Mouse (Mus musculus): Measurements from ENCODE around the gene Heatr1. TPM values are rescaled to one million over a fixed set of nuclear protein-coding genes. Genes with fewer than 3 reads are reported as not detected.

Gene Heatr1
- polyA plus RNA-seq (2012; rRNA removed), result 66.3 and 93.2 TPM in 2 replicates

DNA sequence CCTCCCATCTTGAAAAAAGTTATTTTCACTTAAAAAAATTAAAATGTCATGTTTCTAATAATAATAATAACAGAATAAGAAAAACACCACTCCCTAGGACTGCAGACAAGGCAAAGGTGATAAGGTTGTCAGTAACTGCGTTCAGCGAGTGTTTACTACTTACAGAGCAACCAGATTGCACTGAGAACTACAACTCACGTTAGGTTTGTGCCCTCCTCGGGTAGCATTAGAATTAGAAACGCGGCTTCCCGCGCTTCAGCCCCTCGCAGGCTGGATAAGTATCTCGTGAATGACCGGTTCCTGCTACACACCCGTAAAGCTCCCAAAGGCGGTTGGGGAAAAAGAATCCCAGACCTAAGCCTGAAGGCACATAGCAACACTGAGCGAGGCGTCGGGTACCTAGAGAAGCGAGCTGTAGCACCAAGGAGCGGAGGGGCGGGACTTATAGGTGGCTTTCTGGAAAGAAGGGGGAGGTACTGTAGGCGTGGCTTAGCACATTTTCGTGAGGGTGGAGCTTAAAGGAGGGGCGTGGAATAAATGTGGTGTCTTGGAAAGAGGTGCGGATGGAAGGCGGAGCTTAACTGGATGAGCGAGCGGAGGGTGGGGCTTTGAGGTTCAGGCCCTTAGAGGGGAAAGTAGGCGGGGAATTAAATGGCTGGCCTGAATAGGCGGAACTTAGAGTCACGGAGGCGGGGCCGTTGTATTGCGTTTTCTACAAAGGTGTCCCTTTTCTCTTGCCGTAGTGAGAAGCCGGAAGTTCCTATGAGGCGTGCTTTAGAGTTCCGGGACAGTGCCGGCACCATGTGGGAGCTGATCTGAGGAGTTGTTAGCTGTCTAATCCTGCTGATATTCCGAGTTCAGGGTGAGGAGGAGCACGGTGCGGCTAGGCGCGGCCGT is at the start of gene Heatr1:
Heatr1 (plus strand) TSS at position 419 of the 897 bp plus-strand sequence.
- no peak within 1 kb of the TSS for H3K27ac ChIP-seq (ENCODE audit: control insufficient read depth, insufficient read depth, low read length)
- no peaks in the 10 kb centered on the region for H3K27me3 ChIP-seq (ENCODE audit: control insufficient read depth, insufficient read depth, low read length)
- H3K4me1 ChIP-seq (replicated peaks; ENCODE audit: control insufficient read depth, insufficient read depth, low read length), result peaks cover 6% of the 10 kb centered on the region
- peaks cover 4% of the 10 kb centered on the region; the same call in 1 of the 2 replicates for H3K36me3 ChIP-seq (ENCODE audit: control insufficient read depth, insufficient read depth, low read length)
- H3K4me3 ChIP-seq (ENCODE audit: control insufficient read depth, insufficient read depth, low read length), result peak within 1 kb of the TSS; percentile 84
- under 1% methylated on average over 43 of the region's 43 CpGs for WGBS
- TF ChIP-seq POLR2A (IDR thresholded peaks at IDR 0.05; ENCODE audit: control insufficient read depth, extremely low read depth, insufficient read depth, low read length, poor library complexity) (no peak; the same call in 1 of the 2 replicates), CTCF (IDR thresholded peaks at IDR 0.05; ENCODE audit: borderline replicate concordance, control insufficient read depth, extremely low read depth, insufficient read depth, low read length, poor library complexity) (0 out of 2 replicates have a peak, but pooled peaks have one; percentile 16)
- DNase-seq, result peak; percentile 97

DNA sequence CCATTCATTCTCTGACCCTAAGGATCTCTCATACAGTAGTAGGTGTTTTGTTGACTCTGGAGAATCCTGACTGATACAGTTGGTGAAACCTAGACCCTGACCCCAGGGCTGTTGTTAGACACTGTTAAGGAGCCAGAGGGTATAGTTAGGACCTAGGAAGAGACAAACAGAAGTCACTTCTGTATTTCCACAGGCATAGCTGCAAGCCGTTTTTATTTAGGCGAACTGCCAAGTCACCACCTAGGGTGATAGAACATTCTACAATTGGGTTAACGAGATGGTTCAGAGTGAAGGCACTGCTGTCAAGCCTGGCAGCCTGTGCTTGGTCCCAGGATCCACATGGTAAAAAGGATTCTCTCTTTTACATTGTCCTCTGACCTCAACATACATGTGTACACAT is 48.0 kb upstream of the Heatr1 start:
- 51% methylated on average over 3 of the region's 3 CpGs for WGBS
- Histone ChIP-seq H3K4me1 (replicated peaks; ENCODE audit: control insufficient read depth, insufficient read depth, low read length) (peaks cover 11% of the 10 kb centered on the region), H3K36me3 (ENCODE audit: control insufficient read depth, insufficient read depth, low read length) (no peaks in the 10 kb centered on the region), H3K4me3 (ENCODE audit: control insufficient read depth, insufficient read depth, low read length) (no peak overlapping the region), H3K27ac (ENCODE audit: control insufficient read depth, insufficient read depth, low read length) (no peak overlapping the region), H3K27me3 (ENCODE audit: control insufficient read depth, insufficient read depth, low read length) (no peaks in the 10 kb centered on the region)
- TF ChIP-seq POLR2A (IDR thresholded peaks at IDR 0.05; ENCODE audit: control insufficient read depth, extremely low read depth, insufficient read depth, low read length, poor library complexity) (no peak), CTCF (IDR thresholded peaks at IDR 0.05; ENCODE audit: borderline replicate concordance, control insufficient read depth, extremely low read depth, insufficient read depth, low read length, poor library complexity) (no peak)
- no peak for DNase-seq

DNA sequence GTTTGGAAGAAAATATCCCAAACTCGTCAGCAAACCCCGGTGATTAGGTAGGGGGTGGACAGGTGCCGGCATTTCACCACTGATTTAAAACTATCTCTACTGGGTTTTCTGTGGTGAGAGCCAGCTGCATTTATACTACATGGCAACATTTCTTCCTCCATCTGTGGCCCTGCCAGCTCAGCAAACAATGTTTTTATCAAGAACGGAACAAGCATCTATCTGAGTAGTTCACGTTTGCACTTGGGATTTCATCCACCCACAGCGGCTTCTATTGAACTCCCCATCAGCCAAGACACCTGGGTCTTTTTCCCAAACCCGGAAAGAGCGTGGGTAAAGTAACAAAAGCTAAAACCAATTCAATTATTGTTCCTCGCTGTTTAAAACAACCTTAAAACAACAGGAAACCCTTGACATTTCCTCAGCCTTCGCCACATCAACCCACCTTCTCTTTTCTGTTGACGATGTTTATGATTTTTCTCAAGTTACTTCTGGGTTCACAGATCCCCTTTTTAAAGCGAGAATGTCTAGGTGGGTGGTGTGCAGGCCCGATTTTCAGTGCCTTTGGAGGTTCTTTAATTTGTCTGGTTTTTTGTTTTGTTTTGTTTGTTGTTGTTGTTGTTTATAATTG is 45.5 kb upstream of the Heatr1 start:
- Histone ChIP-seq H3K4me3 (ENCODE audit: control insufficient read depth, insufficient read depth, low read length) (no peak overlapping the region), H3K27ac (ENCODE audit: control insufficient read depth, insufficient read depth, low read length) (no peak overlapping the region), H3K4me1 (replicated peaks; ENCODE audit: control insufficient read depth, insufficient read depth, low read length) (peaks cover 11% of the 10 kb centered on the region), H3K36me3 (ENCODE audit: control insufficient read depth, insufficient read depth, low read length) (no peaks in the 10 kb centered on the region), H3K27me3 (ENCODE audit: control insufficient read depth, insufficient read depth, low read length) (no peaks in the 10 kb centered on the region)
- WGBS, result 5% methylated on average over 13 of the region's 13 CpGs
- DNase-seq, result peak; percentile 28
- TF ChIP-seq POLR2A (IDR thresholded peaks at IDR 0.05; ENCODE audit: control insufficient read depth, extremely low read depth, insufficient read depth, low read length, poor library complexity) (no peak), CTCF (IDR thresholded peaks at IDR 0.05; ENCODE audit: borderline replicate concordance, control insufficient read depth, extremely low read depth, insufficient read depth, low read length, poor library complexity) (no peak)

DNA sequence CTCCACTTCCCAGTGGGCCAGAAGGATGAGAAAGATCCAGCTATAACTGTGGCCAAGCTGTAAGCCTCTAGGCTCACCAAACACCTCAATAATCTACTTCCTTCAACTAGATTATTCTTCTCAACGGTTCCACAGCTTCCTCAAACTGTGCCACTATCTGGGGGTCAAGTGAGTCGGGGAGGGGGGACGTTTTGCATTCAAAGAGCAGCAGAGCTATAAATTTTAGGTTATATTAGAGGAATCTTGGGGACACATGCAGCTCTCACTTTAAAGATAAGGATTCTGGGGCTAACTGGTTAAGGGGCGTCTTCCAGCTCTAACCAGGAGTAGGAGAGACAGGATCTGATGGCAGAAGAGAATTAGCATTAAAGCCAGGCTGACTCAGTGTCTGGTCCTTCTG is 38.6 kb upstream of the Heatr1 start:
- no peaks in the 10 kb centered on the region for H3K4me1 ChIP-seq (replicated peaks; ENCODE audit: control insufficient read depth, insufficient read depth, low read length)
- H3K36me3 ChIP-seq (ENCODE audit: control insufficient read depth, insufficient read depth, low read length), result no peaks in the 10 kb centered on the region
- WGBS, result 21% methylated on average over 4 of the region's 4 CpGs
- TF ChIP-seq POLR2A (IDR thresholded peaks at IDR 0.05; ENCODE audit: control insufficient read depth, extremely low read depth, insufficient read depth, low read length, poor library complexity) (no peak), CTCF (IDR thresholded peaks at IDR 0.05; ENCODE audit: borderline replicate concordance, control insufficient read depth, extremely low read depth, insufficient read depth, low read length, poor library complexity) (no peak)
- no peaks in the 10 kb centered on the region for H3K27me3 ChIP-seq (ENCODE audit: control insufficient read depth, insufficient read depth, low read length)
- no peak overlapping the region for H3K27ac ChIP-seq (ENCODE audit: control insufficient read depth, insufficient read depth, low read length)
- H3K4me3 ChIP-seq (ENCODE audit: control insufficient read depth, insufficient read depth, low read length), result no peak overlapping the region
- no peak for DNase-seq

DNA sequence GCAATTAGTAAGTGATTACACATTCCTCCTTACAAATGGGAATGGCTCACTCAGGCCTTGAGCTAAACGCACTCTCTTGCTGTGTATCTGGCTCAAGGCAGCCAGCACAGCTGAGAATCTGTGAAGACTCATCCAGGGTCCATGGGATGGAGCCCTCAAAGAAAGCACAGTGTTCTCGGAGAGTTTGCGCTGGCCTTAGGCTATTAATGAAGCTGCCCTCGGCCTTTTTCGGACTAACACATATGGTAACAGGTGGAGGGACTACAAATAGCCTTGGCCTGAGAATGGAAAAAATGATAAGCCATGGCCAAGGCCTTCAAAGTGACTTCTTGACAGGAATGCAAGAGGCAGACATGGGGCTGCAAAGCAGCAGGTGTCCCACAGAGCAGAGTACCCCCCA is 37.3 kb upstream of the Heatr1 start:
- Histone ChIP-seq H3K4me1 (replicated peaks; ENCODE audit: control insufficient read depth, insufficient read depth, low read length) (no peaks in the 10 kb centered on the region), H3K4me3 (ENCODE audit: control insufficient read depth, insufficient read depth, low read length) (no peak overlapping the region), H3K27ac (ENCODE audit: control insufficient read depth, insufficient read depth, low read length) (no peak overlapping the region), H3K27me3 (ENCODE audit: control insufficient read depth, insufficient read depth, low read length) (no peaks in the 10 kb centered on the region), H3K36me3 (ENCODE audit: control insufficient read depth, insufficient read depth, low read length) (no peaks in the 10 kb centered on the region)
- no peak for DNase-seq
- no peak for TF ChIP-seq POLR2A (IDR thresholded peaks at IDR 0.05; ENCODE audit: control insufficient read depth, extremely low read depth, insufficient read depth, low read length, poor library complexity)
- no peak for TF ChIP-seq CTCF (IDR thresholded peaks at IDR 0.05; ENCODE audit: borderline replicate concordance, control insufficient read depth, extremely low read depth, insufficient read depth, low read length, poor library complexity)
- 97% methylated on average over 5 of the region's 5 CpGs for WGBS

DNA sequence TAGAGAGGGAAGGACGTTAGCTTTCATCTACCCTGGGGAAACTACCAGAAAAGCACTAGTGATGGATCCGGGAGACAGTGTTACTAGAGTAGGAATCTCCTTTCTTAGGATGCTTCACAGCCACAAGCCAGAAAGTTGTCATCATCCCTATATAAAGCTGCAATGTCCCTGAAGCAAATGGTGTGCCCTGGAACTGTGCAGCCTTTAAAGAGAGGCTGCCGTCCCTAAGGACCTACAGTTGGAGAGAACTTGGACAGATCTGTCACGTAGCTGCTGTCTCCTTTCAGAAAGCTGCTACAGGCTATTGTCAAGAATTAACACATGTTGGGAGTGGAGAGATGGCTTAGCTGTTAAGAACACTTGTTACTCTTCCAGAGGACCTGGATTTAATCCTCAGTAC is 33.3 kb upstream of the Heatr1 start:
- TF ChIP-seq POLR2A (IDR thresholded peaks at IDR 0.05; ENCODE audit: control insufficient read depth, extremely low read depth, insufficient read depth, low read length, poor library complexity), result no peak
- TF ChIP-seq CTCF (IDR thresholded peaks at IDR 0.05; ENCODE audit: borderline replicate concordance, control insufficient read depth, extremely low read depth, insufficient read depth, low read length, poor library complexity), result no peak
- Histone ChIP-seq H3K4me1 (replicated peaks; ENCODE audit: control insufficient read depth, insufficient read depth, low read length) (no peaks in the 10 kb centered on the region), H3K27ac (ENCODE audit: control insufficient read depth, insufficient read depth, low read length) (no peak overlapping the region), H3K4me3 (ENCODE audit: control insufficient read depth, insufficient read depth, low read length) (no peak overlapping the region), H3K27me3 (ENCODE audit: control insufficient read depth, insufficient read depth, low read length) (no peaks in the 10 kb centered on the region), H3K36me3 (ENCODE audit: control insufficient read depth, insufficient read depth, low read length) (no peaks in the 10 kb centered on the region)
- 94% methylated on average over 4 of the region's 4 CpGs for WGBS
- DNase-seq, result no peak

Data from thymus, adult 2 months (tissue).